Mouse (Mus musculus) spleen, adult 10 weeks (tissue): Measurements from ENCODE around the gene Shisa3. TPM values are rescaled to one million over a fixed set of nuclear protein-coding genes. Genes with fewer than 3 reads are reported as not detected.

Experiments
- polyA plus RNA-seq: library from polyadenylated mRNA; stranded (reverse); fragments of 350-450 nt; fragmentation: Illumina TruSeq; extraction: RNeasy Lipid Tissue Mini Kit (QIAGEN cat#74804); gene quantifications from one replicate; pipeline ENCODE4 v1.2.3, GENCODE M21; 2015; ENCODE audit warnings: low replicate concordance; ENCODE audit not compliant: insufficient read depth

Shisa3 gene
- polyA plus RNA-seq: 2.3 TPM

GRCm38 (mm10) chr5:67607804-67608673, at the start of gene Shisa3:
Gene Shisa3 (plus strand): TSS chr5:67607882.

Other genes starting within 250 kb of the Shisa3 start
- 4.8 TPM for gene Bend4, start 179.6 kb upstream of the Shisa3 start, polyA plus RNA-seq
- gene Atp8a1, start 239.6 kb downstream of the Shisa3 start, polyA plus RNA-seq: 64.6 TPM